Mouse (Mus musculus) spleen, adult 2 months (tissue): ENCODE results near the gene Vegfb. TPM values are rescaled to one million over a fixed set of nuclear protein-coding genes. Genes with fewer than 3 reads are reported as not detected.

ENCODE experiments used
- DNase-seq, 2 experiments: peaks; one replicate each; pipeline versions ENCODE4 v3.0.0 to v3.0.0-alpha.2; 2012 to 2021; ENCODE audit warnings: low spot score in 2 of 2, low read depth in 1 of 2
- H3K27ac ChIP-seq: fragments of 200-500 bp; 2 replicates; pipeline ENCODE4 v1.5.1; 2012; ENCODE audit warnings: low read length, inconsistent platforms; ENCODE audit not compliant: insufficient read depth
- H3K27me3 ChIP-seq: fragments of 200-500 bp; 2 replicates; pipeline ENCODE4 v1.6.1; 2012; ENCODE audit warnings: mild to moderate bottlenecking, moderate library complexity, low read length, inconsistent platforms; ENCODE audit not compliant: control insufficient read depth, insufficient read depth
- H3K36me3 ChIP-seq: fragments of 200-500 bp; 2 replicates; pipeline ENCODE4 v1.6.1; 2012; ENCODE audit warnings: mild to moderate bottlenecking, low read length, inconsistent platforms; ENCODE audit not compliant: control insufficient read depth, insufficient read depth
- H3K4me1 ChIP-seq: fragments of 200-500 bp; 2 replicates; pipeline ENCODE4 v1.6.1; 2011; ENCODE audit warnings: inconsistent platforms; ENCODE audit not compliant: control insufficient read depth, insufficient read depth, insufficient read length
- H3K4me3 ChIP-seq: fragments of 200-500 bp; 2 replicates; pipeline ENCODE4 v1.5.1; 2011; ENCODE audit warnings: mild to moderate bottlenecking, inconsistent platforms; ENCODE audit not compliant: insufficient read depth, insufficient read length; ENCODE audit errors: extremely low read depth
- CTCF ChIP-seq: fragments of 200-500 bp; IDR thresholded peaks from 2 replicates; pipeline ENCODE4 v1.5.1; 2011; ENCODE audit warnings: mild to moderate bottlenecking, inconsistent platforms; ENCODE audit not compliant: insufficient read depth, insufficient read length, insufficient replicate concordance; ENCODE audit errors: extremely low read depth
- POLR2A ChIP-seq: fragments of 200-500 bp; IDR thresholded peaks from 2 replicates; pipeline ENCODE4 v1.6.1; 2011; ENCODE audit warnings: low read depth, low read length, inconsistent platforms
- WGBS: fragments of 180-500 bp; shearing (Covaris S2); methylation state at CpG from one replicate; pipeline ENCODE4 v1.1.7; 2018; 5-methylcytosine and 5-hydroxymethylcytosine counted together
- polyA plus RNA-seq: library from polyadenylated mRNA; depleted of rRNA; stranded (reverse); fragments of >200 nt; gene quantifications from 2 replicates; pipeline ENCODE4 v1.2.3, GENCODE M21; 2012

Gene Vegfb
- polyA plus RNA-seq, 1 experiment, result 20.7 TPM

GRCm38 (mm10) chr19:6950613-6951153, 36.8 kb downstream of the Vegfb start:
- peak overlapping the region; percentile 77 for H3K27ac ChIP-seq
- TF ChIP-seq CTCF (no peak), POLR2A (no peak; the same call in 1 of the 2 replicates)
- peaks cover 1% of the 10 kb centered on the region; the same call in 1 of the 2 replicates for H3K36me3 ChIP-seq
- peak overlapping the region; percentile 86 for H3K4me3 ChIP-seq
- WGBS, result 1% methylated on average over 28 of the region's 28 CpGs
- H3K27me3 ChIP-seq, result no peaks in the 10 kb centered on the region
- DNase-seq, result no peak
- peaks cover 11% of the 10 kb centered on the region; the same call in 1 of the 2 replicates for H3K4me1 ChIP-seq

- Histone ChIP-seq H3K27ac (no peak overlapping the region), H3K27me3 (no peaks in the 10 kb centered on the region), H3K36me3 (peaks cover 1% of the 10 kb centered on the region; the same call in 1 of the 2 replicates), H3K4me3 (no peak overlapping the region), H3K4me1 (peaks cover 6% of the 10 kb centered on the region; the same call in 1 of the 2 replicates)
- WGBS, result 85% methylated on average over 5 of the region's 5 CpGs
- TF ChIP-seq CTCF (no peak), POLR2A (no peak)
- no peak for DNase-seq
Measured at GRCm38 (mm10) chr19:6949951-6950350, 37.5 kb downstream of the Vegfb start.

GRCm38 (mm10) chr19:6949532-6949931, 37.9 kb downstream of the Vegfb start:
- TF ChIP-seq CTCF (no peak), POLR2A (no peak)
- H3K4me1 ChIP-seq, result peaks cover 5% of the 10 kb centered on the region; the same call in 1 of the 2 replicates

GRCm38 (mm10) chr19:6948186-6948585, 39.3 kb downstream of the Vegfb start:
- Histone ChIP-seq H3K4me3 (no peak overlapping the region), H3K27ac (no peak overlapping the region), H3K27me3 (no peaks in the 10 kb centered on the region), H3K36me3 (no peaks in the 10 kb centered on the region), H3K4me1 (peaks cover 5% of the 10 kb centered on the region; the same call in 1 of the 2 replicates)
- TF ChIP-seq POLR2A (no peak), CTCF (no peak)
- no peak for DNase-seq
- 84% methylated on average over 4 of the region's 4 CpGs for WGBS

More at GRCm38 (mm10) chr19:6949532-6949931, 37.9 kb downstream of the Vegfb start:
- 96% methylated on average over 5 of the region's 5 CpGs for WGBS
- no peak overlapping the region for H3K4me3 ChIP-seq
- no peaks in the 10 kb centered on the region for H3K27me3 ChIP-seq
- no peaks in the 10 kb centered on the region for H3K36me3 ChIP-seq
- H3K27ac ChIP-seq, result no peak overlapping the region
- no peak for DNase-seq

GRCm38 (mm10) chr19:6947742-6948141, 39.7 kb downstream of the Vegfb start:
- H3K4me3 ChIP-seq, result no peak overlapping the region
- no peak overlapping the region for H3K27ac ChIP-seq
- H3K27me3 ChIP-seq, result no peaks in the 10 kb centered on the region
- no peak for DNase-seq
- 76% methylated on average over 4 of the region's 4 CpGs for WGBS
- TF ChIP-seq CTCF (no peak), POLR2A (no peak)
- H3K36me3 ChIP-seq, result no peaks in the 10 kb centered on the region
- H3K4me1 ChIP-seq, result peaks cover 5% of the 10 kb centered on the region; the same call in 1 of the 2 replicates

GRCm38 (mm10) chr19:6943709-6944108, 43.7 kb downstream of the Vegfb start:
- H3K36me3 ChIP-seq, result no peaks in the 10 kb centered on the region
- H3K27me3 ChIP-seq, result no peaks in the 10 kb centered on the region
- no peak overlapping the region for H3K27ac ChIP-seq
- no peak for DNase-seq
- TF ChIP-seq POLR2A, result no peak
- TF ChIP-seq CTCF, result no peak
- H3K4me1 ChIP-seq, result peaks cover 2% of the 10 kb centered on the region
- H3K4me3 ChIP-seq, result no peak overlapping the region
- WGBS, result 96% methylated on average over 6 of the region's 6 CpGs

- no peak for DNase-seq
- no peaks in the 10 kb centered on the region for H3K36me3 ChIP-seq
Measured at GRCm38 (mm10) chr19:6942764-6943163, 44.7 kb downstream of the Vegfb start.

More at GRCm38 (mm10) chr19:6942764-6943163, 44.7 kb downstream of the Vegfb start:
- no peaks in the 10 kb centered on the region for H3K27me3 ChIP-seq
- H3K4me3 ChIP-seq, result peak overlapping the region; percentile 47; the same call in 1 of the 2 replicates
- H3K27ac ChIP-seq, result 0 out of 2 replicates have a peak overlapping the region, but pooled peaks have one; percentile 15
- WGBS, result 46% methylated on average over 5 of the region's 5 CpGs
- peaks cover 2% of the 10 kb centered on the region for H3K4me1 ChIP-seq
- TF ChIP-seq POLR2A (no peak), CTCF (no peak)
